Mouse (Mus musculus) B cell, adult 2 months (primary cell): Measurements from ENCODE around the gene Stac2.

ENCODE experiments used
- DNase-seq, 2 experiments: peaks; one replicate each; pipeline ENCODE4 v3.0.0; 2022

The Stac2 gene

DNA sequence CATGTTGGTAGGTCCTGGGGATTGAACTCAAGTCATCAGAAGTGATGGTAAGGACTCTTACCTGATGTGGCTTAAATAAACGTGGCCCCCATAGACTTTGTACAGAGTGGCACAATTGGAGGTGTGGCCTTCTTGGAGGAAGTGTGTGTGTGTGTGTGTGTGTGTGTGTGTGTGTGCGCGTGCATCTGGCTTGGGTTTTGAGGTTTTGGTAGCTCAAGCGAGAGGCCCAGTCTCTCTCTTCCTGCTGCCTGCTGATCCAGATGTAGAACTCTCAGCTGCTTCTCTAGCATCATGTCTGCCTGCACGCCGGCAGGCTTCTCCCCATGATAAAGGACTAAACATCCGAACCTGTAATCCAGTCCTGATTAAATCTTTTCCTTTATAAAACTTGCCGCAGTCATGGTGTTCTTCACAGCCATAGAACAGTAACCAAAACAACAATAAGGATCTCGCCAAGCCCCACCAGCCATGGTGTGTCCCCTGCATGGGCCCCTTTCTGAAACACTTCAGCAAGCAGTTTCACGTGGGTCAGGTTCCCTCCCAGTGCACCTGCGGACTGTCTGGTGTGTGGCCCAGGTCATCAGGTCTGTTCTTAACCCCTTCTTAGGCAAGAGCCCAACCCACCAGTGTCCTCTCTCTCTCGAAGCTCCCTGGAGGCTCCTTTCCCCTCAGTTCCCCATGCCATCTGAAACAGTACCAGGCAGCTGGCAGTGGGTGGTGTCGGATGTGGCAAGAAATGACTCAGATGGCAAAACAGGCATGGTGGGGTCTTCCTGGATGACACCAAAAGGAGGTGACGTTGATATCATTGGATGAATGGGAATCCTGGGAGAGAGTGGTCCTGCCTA, 3.4 kb downstream of the Stac2 start:
- peak; percentile 60 to 67 for DNase-seq

GRCm38 (mm10) chr11:98047745-98048144, 5.5 kb downstream of the Stac2 start:
- no peak for DNase-seq

DNA sequence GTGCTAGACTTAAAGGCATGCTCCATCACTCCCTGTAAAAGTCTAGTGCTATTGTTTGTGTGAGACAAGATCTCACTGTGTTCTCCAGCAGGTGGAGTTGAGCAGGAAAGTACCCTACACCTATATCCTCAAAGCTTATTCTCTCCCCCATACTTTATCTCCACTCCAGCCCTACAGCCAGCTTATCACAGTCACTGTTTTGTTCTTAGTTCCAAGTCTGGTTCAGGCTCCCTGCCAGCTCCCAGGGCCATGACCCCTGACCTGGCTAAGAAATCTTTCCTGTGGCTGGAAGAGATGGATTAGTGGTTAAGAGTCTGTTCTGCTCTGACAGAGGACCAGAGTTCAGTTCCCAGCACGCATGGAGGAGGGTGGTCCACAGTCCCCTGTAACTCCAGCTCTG, 6.8 kb downstream of the Stac2 start:
- DNase-seq, result no peak

DNA sequence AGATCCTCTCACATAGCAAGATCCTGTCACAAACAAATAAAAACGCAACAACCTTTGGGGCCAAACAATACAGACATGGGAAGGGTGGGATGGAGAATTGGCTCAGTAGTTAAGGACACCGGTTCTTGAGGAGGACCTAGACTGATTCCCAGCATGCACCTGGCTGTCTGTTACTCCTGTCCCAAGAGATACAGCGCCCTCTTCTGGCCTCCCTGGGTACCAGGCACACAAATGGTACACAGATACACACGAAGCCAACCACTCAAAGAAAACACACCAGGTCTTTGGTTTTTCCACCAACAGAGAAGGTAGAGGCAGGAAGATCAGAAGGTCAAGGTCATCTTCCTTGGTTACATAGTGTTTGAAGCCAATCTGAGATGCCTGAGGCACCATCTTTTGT, 7.7 kb downstream of the Stac2 start:
- DNase-seq, result peak; percentile 52 to 54

DNA sequence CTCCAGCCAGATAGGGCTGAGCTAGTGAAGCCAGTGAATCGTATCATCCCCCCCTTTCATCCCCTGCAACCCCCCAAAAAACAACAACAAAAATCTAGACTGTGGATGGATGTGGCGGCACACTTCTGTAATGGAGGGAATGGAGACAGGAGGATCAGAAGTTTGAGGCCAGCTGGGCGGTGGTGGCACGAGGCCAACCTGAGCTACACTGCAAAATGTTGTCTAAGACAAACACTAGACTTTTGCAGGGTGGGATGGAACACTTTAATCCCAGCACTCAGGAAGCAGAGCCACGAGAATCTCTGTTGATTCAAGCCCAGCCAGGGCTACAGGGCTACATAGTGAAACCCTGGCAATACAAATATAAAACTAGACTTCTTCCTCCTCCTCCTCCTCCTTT, 9.2 kb downstream of the Stac2 start:
- DNase-seq, result no peak

DNA sequence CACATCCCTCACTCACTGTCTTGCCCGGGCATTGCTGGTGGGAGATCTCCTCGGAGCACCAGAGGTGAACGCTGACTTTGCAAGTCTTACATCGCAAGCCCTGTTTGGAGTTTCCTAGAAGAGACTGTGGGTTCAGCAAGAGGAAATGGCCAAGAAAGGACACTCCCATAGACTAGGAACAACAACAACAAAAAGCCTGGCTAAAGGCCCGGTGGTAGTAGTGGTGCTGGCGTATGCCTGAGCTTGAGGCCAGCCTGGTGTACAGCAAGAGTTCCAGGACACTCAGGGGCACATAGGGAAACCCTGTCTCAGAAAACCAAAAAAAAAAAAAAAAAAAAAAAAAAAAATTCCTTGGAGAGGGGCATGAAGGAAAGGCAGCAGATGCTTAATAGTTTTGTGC, 10.5 kb downstream of the Stac2 start:
- no peak for DNase-seq

- no peak for DNase-seq
Observed at GRCm38 (mm10) chr11:98040975-98041374, 12.3 kb downstream of the Stac2 start.

DNA sequence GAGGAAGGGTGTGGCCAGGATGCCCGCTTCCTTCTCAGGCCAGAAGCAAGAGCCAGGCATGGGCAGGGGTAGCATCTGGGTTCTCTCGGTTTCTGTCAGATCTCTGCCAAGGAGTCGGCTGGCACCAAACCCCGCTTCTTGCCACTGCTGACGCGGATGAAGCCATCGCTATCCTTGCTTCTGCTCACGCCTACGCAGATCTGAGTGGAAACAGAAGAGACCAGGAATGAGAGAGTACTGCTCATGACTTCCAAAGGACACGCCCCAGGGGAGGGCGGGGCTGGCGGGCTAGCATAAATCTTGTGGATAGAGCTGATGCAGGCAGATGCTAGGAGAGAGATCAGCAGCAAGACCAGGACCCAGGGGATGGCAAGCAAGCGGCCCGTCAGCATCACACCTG, 15.4 kb downstream of the Stac2 start:
- no peak for DNase-seq

DNA sequence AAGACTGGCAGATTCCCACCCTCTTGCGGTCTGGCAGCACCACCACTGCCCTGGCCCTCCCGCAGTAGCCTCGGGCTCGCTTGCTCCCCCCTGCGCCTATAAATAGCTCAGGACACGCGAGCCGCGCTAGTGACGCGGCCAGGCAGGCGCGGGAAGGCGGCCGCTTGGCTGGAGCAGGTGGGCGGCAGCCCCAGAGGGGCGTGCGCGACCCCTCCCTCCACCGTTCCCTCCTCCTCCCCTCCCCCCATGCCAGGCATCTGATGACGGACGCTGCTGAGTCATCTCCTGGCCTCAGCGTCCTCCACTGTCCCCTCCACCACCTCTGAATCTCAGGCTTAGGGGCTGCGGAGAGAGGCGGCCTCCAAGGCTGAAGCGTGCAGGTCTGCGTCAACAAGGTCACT, 17.3 kb downstream of the Stac2 start:
- DNase-seq, result no peak

- DNase-seq, result no peak
Observed at GRCm38 (mm10) chr11:98034840-98035239, 18.4 kb downstream of the Stac2 start.

DNA sequence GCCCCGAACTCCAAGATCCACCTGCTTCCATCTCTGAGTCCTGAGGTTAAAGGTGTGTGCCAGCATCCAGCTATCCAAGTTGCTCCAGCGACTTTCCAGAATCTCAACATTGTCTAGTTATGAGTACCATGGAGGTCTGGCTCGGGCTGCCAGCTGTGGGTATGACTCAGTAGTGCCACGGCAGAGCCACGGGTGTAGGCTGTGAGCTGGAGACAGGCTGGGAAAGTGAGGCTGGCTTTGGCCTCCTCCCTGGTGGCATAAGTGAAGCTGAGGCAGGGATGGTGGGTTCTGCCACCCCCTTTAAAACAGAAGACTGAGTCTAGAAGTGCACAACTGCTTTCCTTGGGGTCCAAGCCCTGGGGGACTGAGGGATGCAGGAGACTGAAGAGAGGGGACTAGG, 19.2 kb downstream of the Stac2 start:
- DNase-seq, result no peak

DNA sequence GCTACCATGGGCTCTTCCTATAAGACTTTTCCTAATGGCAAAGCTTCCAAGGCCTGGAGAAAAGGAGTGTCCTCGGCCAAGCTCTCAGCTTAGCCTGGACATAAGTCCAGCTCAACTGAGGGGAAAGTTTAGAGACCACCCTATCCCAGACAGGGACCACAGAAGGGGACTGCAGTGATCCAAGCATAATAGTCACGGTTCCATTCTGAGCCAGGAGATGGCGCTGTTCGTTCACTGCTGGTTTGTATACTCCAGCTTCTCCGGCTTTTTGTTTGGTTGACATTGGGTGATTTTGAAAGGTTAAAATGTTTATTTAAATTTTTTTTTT, 21.9 kb downstream of the Stac2 start:
- DNase-seq, result peak; percentile 85 to 87

GRCm38 (mm10) chr11:98030701-98031442, 22.4 kb downstream of the Stac2 start:
- DNase-seq, result peak in 1 of 2 experiments; percentile 16

DNA sequence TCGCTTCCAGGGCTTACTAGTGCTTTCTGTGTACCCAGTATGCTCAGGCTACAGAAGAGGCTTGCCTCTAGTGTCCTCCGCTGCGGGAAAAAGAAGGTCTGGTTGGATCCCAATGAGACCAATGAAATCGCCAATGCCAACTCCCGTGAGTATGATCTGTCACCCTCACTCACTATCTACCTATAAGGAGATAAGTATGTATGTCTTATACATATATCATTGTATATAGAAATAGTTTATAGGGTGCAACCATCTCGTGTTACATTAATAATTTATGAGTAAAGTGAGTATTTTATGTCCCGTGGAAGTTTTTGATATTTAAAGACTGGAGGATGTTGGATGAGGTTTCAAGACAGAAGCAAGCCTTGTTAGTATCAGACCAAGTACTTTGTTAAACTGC, 25.5 kb downstream of the Stac2 start:
- DNase-seq, result no peak

DNA sequence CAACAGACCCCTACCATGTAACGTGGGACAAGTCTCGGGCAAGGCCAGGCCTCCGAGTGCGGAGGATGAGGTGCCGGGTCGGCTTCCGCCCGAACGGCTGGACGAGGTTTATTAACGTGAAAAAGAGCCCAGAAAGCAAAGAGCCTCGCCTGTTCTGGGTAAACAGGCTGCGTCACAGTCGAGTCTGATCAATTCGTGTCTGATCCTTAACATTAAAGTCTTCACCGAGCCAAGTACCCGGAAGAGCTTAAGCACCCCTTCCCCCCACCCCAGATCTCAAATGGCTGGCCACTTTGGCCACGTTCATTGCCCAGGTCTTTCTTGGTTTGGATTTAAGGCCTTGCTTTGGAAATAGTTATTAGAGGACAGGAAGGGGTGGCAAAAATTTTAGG, 26.0 kb downstream of the Stac2 start:
- DNase-seq, result no peak

DNA sequence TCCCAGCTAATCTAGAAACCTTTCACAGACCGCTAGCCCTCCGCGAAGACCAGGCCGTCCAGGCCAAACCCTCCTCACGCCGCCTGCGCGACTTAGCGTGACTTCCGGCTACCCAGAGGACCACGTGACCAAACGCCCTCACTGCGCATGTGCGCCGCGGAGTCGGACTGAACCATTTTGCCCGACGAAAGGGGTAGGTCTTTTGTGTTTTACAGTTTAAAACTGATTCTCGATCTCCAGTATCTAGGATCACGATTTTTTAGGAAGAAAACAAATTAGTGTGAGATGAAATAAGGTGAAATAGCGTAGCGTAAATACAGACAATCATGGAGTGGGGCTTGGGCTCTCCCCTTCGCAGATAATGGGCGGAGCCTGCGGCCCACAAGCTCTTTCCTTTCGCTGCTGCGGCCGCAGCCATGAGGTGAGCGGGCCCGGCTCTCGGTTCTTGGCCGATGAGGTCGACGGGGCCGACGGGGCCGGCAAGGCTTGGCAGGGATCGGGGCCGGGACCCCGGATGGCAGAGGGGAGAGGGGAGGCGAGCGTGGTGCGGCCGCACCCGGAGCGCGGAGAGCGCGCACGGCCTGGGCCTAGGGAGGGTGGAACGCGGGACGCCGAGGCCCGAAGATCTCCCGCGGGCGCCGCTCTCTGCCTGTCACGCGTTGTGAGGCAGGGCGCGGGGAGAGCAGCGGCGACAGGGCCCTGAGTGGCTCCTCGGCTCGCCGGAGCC, 26.5 kb downstream of the Stac2 start, which contains the start of gene Rpl19:
Gene Rpl19 (plus strand): TSS at position 141 of the 727 bp plus-strand sequence.
- peak; percentile 91 to 93 for DNase-seq

DNA sequence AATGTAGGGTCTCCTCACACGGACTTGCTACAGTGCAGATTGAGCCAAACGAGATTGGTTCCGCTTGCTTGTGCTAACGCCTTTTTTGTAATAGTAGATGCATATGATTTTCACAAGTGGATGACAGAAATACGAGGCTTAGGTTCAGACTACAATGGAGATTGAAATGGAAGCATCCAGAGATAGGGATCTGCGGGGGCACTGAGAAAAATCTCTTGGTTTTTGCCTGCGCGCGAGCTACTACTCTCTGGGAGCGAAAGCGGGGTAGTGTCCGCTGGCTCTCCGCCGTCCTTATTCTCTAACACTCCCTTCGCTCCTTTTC, 27.1 kb downstream of the Stac2 start:
- DNase-seq, result no peak

GRCm38 (mm10) chr11:98024516-98024915, 28.7 kb downstream of the Stac2 start:
- DNase-seq, result no peak

DNA sequence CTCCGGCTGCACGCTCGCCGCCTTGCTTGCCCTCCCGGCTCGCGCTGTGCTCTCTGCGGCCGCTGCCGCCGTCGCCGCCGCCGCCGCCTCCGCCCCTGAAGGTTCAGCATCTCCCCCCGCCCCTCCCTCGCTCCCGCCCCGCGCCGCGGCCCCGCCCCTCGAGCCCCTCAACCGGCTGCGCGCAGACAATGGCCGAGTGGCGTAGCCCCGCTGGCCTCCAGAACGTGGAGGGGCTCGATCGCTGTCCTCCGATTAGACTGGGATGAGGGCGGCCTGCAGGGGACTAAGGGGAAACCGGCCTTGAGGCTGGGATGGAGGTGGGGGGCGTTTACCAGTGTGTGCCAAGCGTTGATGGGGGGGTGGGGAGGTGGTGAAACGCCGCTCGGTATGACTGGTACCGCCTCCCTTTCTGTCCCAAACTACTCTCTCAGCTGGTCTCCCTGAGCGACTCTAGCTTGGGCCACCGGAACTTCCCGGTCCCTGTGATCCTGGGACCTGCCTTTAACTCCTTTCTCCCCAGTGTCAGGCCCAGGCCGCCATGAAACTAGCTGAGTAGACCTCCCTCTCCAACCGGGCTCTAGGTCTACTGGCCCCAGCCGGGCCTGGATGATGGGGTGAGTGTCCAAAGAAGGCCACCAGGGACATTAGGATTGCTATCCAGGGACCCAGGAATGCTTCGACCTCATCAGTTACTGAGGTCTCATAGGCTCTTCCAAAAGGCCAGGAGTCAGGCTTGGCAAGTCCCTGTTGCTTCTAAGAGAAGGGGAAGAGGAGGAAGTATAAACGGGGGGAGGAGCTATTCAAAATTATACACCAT, 30.5 kb downstream of the Stac2 start, which contains the start of gene Cacnb1:
Gene Cacnb1 (minus strand): TSS at position 480 of the 817 bp plus-strand sequence.
- peak; percentile 45 to 53 for DNase-seq

DNA sequence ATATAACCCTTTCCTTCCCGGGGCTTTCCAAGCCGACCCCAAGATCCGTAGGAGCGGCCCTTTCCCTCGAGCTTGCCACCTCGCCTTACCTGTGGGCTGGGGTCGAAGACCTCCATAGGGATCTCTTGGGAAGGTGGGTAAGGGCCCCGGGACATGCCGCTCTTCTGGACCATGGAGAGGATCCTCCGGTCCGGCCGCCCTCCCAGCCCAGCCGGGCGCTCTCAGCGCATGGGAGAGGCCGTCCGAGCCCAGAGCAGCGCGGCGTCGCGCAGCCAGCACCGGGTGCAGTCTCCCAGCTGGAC, 31.1 kb downstream of the Stac2 start:
- DNase-seq, result no peak

GRCm38 (mm10) chr11:98021565-98022252, 31.6 kb downstream of the Stac2 start:
- DNase-seq, result peak; percentile 18 to 25

DNA sequence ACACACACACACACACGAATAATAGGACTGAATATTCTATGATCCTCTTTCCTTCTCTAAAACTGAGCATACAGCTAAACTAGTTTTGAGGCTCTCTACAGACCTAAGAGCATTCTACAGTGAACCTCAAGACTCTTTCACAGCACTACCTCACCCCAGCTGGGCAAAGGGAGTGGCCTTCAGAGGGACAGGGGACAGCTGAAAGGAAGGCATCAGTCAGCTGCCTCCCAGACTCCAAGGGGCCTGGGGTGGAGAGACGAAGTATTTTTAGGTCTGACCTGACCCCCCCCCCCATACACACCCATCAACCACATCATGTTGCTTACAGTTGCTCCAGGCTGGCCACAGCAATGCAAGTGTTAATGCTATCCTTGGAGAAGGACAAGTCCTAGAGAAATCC, 32.1 kb downstream of the Stac2 start:
- no peak for DNase-seq
